Mouse (Mus musculus) limb, embryonic 14.5 days (tissue): ENCODE data around the gene Hs6st1. TPM values are rescaled to one million over a fixed set of nuclear protein-coding genes. Genes with fewer than 3 reads are reported as not detected.

Experiments used
- ATAC-seq: fragments of 200-750 bp; cut with Nextera tagmentation; 2 replicates; pipeline ENCODE4 v1.8.0; 2017; ENCODE audit warnings: low read depth, moderate number of reproducible peaks, moderate TSS enrichment; ENCODE audit not compliant: low FRiP score
- DNase-seq: peaks from one replicate; pipeline ENCODE4 v3.0.0-alpha.2; 2015; ENCODE audit warnings: low spot score
- H3K27ac ChIP-seq: fragments of 300-500 bp; sonication (generic); replicated peaks from 2 replicates; pipeline ENCODE4 v1.5.1; 2014; ENCODE audit warnings: low read depth, mild to moderate bottlenecking, low read length, moderate library complexity, mixed read lengths
- H3K27me3 ChIP-seq: fragments of 300-500 bp; sonication (generic); 2 replicates; pipeline ENCODE4 v1.6.1; 2014; ENCODE audit warnings: low read length, mixed read lengths; ENCODE audit not compliant: control insufficient read depth, insufficient read depth
- H3K36me3 ChIP-seq: fragments of 300-500 bp; sonication (generic); 2 replicates; pipeline ENCODE4 v1.6.1; 2014; ENCODE audit warnings: mild to moderate bottlenecking, low read length, moderate library complexity, mixed read lengths; ENCODE audit not compliant: control insufficient read depth, insufficient read depth
- H3K4me1 ChIP-seq: fragments of 300-500 bp; sonication (generic); 2 replicates; pipeline ENCODE4 v1.6.1; 2014; ENCODE audit warnings: antibody characterized with exemption, low read length, mixed read lengths; ENCODE audit not compliant: control insufficient read depth, insufficient read depth
- H3K4me2 ChIP-seq: fragments of 300-500 bp; sonication (generic); replicated peaks from 2 replicates; pipeline ENCODE4 v1.6.1; 2014; ENCODE audit warnings: low read depth, mild to moderate bottlenecking, low read length, moderate library complexity; ENCODE audit not compliant: severe bottlenecking
- H3K4me3 ChIP-seq: fragments of 300-500 bp; sonication (generic); replicated peaks from 2 replicates; pipeline ENCODE4 v1.5.1; 2014; ENCODE audit warnings: low read length
- H3K9ac ChIP-seq: fragments of 300-500 bp; sonication (generic); 2 replicates; pipeline ENCODE4 v1.6.1; 2014; ENCODE audit warnings: mild to moderate bottlenecking, low read depth, low read length, moderate library complexity; ENCODE audit not compliant: severe bottlenecking
- H3K9me3 ChIP-seq: fragments of 300-500 bp; sonication (generic); 2 replicates; pipeline ENCODE4 v1.6.1; 2016; ENCODE audit warnings: low read length; ENCODE audit not compliant: control insufficient read depth
- POLR2A ChIP-seq: fragments of 200-500 bp; IDR thresholded peaks from 2 replicates; pipeline ENCODE4 v1.8.0; 2012; ENCODE audit warnings: inconsistent platforms, mild to moderate bottlenecking, moderate library complexity, borderline replicate concordance; ENCODE audit not compliant: insufficient read depth, insufficient read length; ENCODE audit errors: extremely low read depth
- WGBS: fragments of 180-500 bp; shearing (Covaris S2); extraction: QIAGEN DNeasy Blood & Tissue Kit; methylation state at CpG from one replicate; pipeline ENCODE4 v1.1.7; 2014; 5-methylcytosine and 5-hydroxymethylcytosine counted together
- polyA plus RNA-seq, 2 experiments: library from polyadenylated mRNA; depleted of rRNA in 1 of 2; stranded (reverse) in 1 of 2; unstranded in 1 of 2; fragments of >200 nt; fragmentation: Nextera tagmentation in 1 of 2; extraction: Ambion mirVana in 1 of 2; gene quantifications; 2 replicates each; pipeline versions ENCODE4 v1.2.1 to v1.2.3; 2012 to 2014

Gene Hs6st1
- polyA plus RNA-seq, 2 experiments, result 14.9 to 50.5 TPM

- H3K4me3 ChIP-seq, result peak overlapping the region; percentile 78
- peak overlapping the region; percentile 73 for H3K9ac ChIP-seq
- peak overlapping the region; percentile 98 for H3K4me2 ChIP-seq
- DNase-seq (no peak), ATAC-seq (no peak)
- TF ChIP-seq POLR2A, result no peak
- no peak overlapping the region for H3K27ac ChIP-seq
- H3K4me1 ChIP-seq, result peaks cover 55% of the 10 kb centered on the region
- H3K9me3 ChIP-seq, result no peaks in the 10 kb centered on the region
- H3K27me3 ChIP-seq, result no peaks in the 10 kb centered on the region
- 1% methylated on average over 12 of the region's 13 CpGs for WGBS
- H3K36me3 ChIP-seq, result peaks cover 6% of the 10 kb centered on the region
Measured at GRCm38 (mm10) chr1:36069291-36069771, 1.1 kb downstream of the Hs6st1 start.

GRCm38 (mm10) chr1:36070190-36070589 lies 2.0 kb downstream of the Hs6st1 start:
- Histone ChIP-seq H3K4me1 (peaks cover 50% of the 10 kb centered on the region), H3K4me3 (peak overlapping the region; percentile 78)
- TF ChIP-seq POLR2A, result no peak

GRCm38 (mm10) chr1:36070740-36071139 lies 2.5 kb downstream of the Hs6st1 start:
- no peak overlapping the region for H3K9ac ChIP-seq
- WGBS, result 67% methylated on average over 2 of the region's 3 CpGs

More at GRCm38 (mm10) chr1:36070190-36070589, 2.0 kb downstream of the Hs6st1 start:
- no peak for DNase-seq
- 61% methylated on average over 6 of the region's 6 CpGs for WGBS
- H3K27ac ChIP-seq, result no peak overlapping the region
- H3K4me2 ChIP-seq, result peak overlapping the region; percentile 98
- H3K9me3 ChIP-seq, result no peaks in the 10 kb centered on the region
- peaks cover 9% of the 10 kb centered on the region for H3K36me3 ChIP-seq
- ATAC-seq, result no peak
- no peaks in the 10 kb centered on the region for H3K27me3 ChIP-seq
- H3K9ac ChIP-seq, result peak overlapping the region; percentile 73; the same call in 1 of the 2 replicates

GRCm38 (mm10) chr1:36071176-36071575 lies 3.0 kb downstream of the Hs6st1 start:
- H3K9ac ChIP-seq, result no peak overlapping the region
- no peaks in the 10 kb centered on the region for H3K27me3 ChIP-seq
- TF ChIP-seq POLR2A, result no peak
- no peaks in the 10 kb centered on the region for H3K9me3 ChIP-seq
- DNase-seq (no peak), ATAC-seq (no peak)
- H3K36me3 ChIP-seq, result peaks cover 18% of the 10 kb centered on the region
- H3K4me1 ChIP-seq, result peaks cover 43% of the 10 kb centered on the region
- no peak overlapping the region for H3K4me3 ChIP-seq
- WGBS, result 47% methylated on average over 7 of the region's 7 CpGs
- H3K4me2 ChIP-seq, result peak overlapping the region; percentile 98
- no peak overlapping the region for H3K27ac ChIP-seq

More at GRCm38 (mm10) chr1:36070740-36071139, 2.5 kb downstream of the Hs6st1 start:
- peak overlapping the region; percentile 78 for H3K4me3 ChIP-seq
- no peak for TF ChIP-seq POLR2A
- no peak for ATAC-seq
- no peak for DNase-seq
- no peaks in the 10 kb centered on the region for H3K27me3 ChIP-seq
- H3K36me3 ChIP-seq, result peaks cover 14% of the 10 kb centered on the region
- H3K9me3 ChIP-seq, result no peaks in the 10 kb centered on the region
- H3K27ac ChIP-seq, result no peak overlapping the region
- peaks cover 45% of the 10 kb centered on the region for H3K4me1 ChIP-seq
- peak overlapping the region; percentile 98 for H3K4me2 ChIP-seq

DNA sequence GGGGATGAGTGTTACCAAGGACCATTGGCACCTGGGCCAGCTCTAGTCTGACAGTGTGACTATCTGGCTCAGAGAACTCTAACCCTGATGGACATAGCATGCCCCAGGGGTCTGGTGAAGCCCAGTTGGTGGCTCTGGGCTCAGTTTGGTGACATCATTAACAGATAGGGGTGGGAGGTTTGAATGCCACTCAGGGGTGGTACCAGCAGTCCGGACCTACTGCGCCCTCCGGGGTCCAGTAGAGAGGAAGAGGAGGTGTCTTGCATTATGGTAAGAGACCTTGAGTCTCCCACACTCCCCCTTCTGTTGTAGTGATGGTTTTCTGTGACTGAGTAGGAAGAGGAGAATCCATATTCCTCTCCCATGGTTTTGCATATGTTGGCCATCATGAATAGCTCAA lies 3.4 kb downstream of the Hs6st1 start:
- H3K27me3 ChIP-seq, result no peaks in the 10 kb centered on the region
- H3K4me3 ChIP-seq, result no peak overlapping the region
- peaks cover 19% of the 10 kb centered on the region for H3K36me3 ChIP-seq
- no peak overlapping the region for H3K27ac ChIP-seq
- no peak overlapping the region for H3K9ac ChIP-seq
- peaks cover 43% of the 10 kb centered on the region for H3K4me1 ChIP-seq
- WGBS, result 93% methylated on average over 3 of the region's 3 CpGs
- ATAC-seq (no peak), DNase-seq (no peak)
- no peak for TF ChIP-seq POLR2A
- H3K9me3 ChIP-seq, result no peaks in the 10 kb centered on the region
- H3K4me2 ChIP-seq, result peak overlapping the region; percentile 98
